Mouse (Mus musculus) heart, postnatal 0 days (tissue): ENCODE results near the gene Kdsr.

ENCODE experiments used
- CTCF ChIP-seq: IDR thresholded peaks from 2 replicates; pipeline ENCODE4 v1.5.1; 2016; ENCODE audit warnings: antibody characterized with exemption, control low read depth, low read depth
- EP300 ChIP-seq: IDR thresholded peaks from 2 replicates; pipeline ENCODE4 v1.6.1; 2016; ENCODE audit warnings: antibody characterized with exemption, low read depth

DNA sequence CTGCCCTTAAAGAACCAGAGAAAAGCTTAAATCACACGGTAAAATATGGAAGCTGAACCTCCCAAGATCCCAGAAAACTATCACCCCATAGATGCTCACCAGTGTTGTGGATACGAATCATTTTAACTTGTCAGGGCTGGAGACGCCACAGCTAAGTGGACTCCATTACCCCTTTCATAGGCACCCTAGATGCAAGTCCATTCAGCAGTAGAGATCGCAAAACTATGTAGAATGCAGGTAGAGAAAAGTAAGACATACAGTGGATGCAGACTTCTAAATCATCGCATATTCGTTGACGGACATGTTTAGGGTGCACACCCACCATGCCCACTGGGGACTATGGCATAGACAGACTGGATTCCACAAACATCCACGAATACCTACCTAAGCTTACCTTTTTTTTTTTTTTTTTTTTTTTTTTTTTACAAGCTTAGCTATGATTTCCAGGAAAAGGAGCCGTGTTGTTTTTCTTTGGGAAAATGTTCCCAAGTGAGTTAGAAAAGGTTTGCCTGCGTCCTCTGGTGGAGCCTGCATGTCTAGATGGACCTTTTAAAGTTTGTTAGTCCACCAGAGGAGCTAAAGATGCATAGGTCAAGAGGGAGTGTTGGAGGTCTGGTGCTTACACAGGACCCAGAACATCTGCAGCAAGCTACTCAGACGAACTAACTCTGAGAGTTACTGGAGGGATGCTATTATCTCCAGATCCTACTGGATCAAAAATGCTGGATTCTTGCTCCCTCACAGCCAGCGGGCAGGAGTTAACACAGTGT, 48.0 kb downstream of the Kdsr start:
- TF ChIP-seq CTCF (peak; percentile 45), EP300 (no peak)
